Mouse (Mus musculus) limb, embryonic 15.5 days (tissue): ENCODE measurements at regions not wholly inside any gene's neighbourhood (a gene's known extent, or its start where the extent isn't known, plus 50 kb on each side); places are given as distances from the start of the nearest gene placed in this dataset.

Experiments
- ATAC-seq: fragments of 200-750 bp; cut with Nextera tagmentation; 2 replicates; pipeline ENCODE4 v1.8.0; 2017; ENCODE audit warnings: low read depth, moderate TSS enrichment; ENCODE audit not compliant: insufficient number of reproducible peaks, low FRiP score, low TSS enrichment
- H3K27ac ChIP-seq: fragments of 300-500 bp; sonication (generic); 2 replicates; pipeline ENCODE4 v1.5.1; 2015; ENCODE audit warnings: moderate library complexity, mild to moderate bottlenecking, inconsistent platforms
- H3K27me3 ChIP-seq: fragments of 300-500 bp; sonication (generic); 2 replicates; pipeline ENCODE4 v1.6.1; 2015; ENCODE audit warnings: inconsistent platforms
- H3K36me3 ChIP-seq: fragments of 300-500 bp; sonication (generic); 2 replicates; pipeline ENCODE4 v1.6.1; 2015; ENCODE audit warnings: inconsistent platforms
- H3K4me1 ChIP-seq: fragments of 300-500 bp; sonication (generic); 2 replicates; pipeline ENCODE4 v1.6.1; 2015; ENCODE audit warnings: inconsistent platforms
- H3K4me2 ChIP-seq: fragments of 300-500 bp; sonication (generic); 2 replicates; pipeline ENCODE4 v1.6.1; 2015; ENCODE audit warnings: mild to moderate bottlenecking, inconsistent platforms
- H3K4me3 ChIP-seq: fragments of 300-500 bp; sonication (generic); 2 replicates; pipeline ENCODE4 v1.5.1; 2015; ENCODE audit warnings: mild to moderate bottlenecking, inconsistent platforms
- H3K9ac ChIP-seq: fragments of 300-500 bp; sonication (generic); 2 replicates; pipeline ENCODE4 v1.6.1; 2015; ENCODE audit warnings: inconsistent platforms
- H3K9me3 ChIP-seq: fragments of 300-500 bp; sonication (generic); 2 replicates; pipeline ENCODE4 v1.6.1; 2016; ENCODE audit warnings: inconsistent platforms
- WGBS: fragments of 180-500 bp; shearing (Covaris S2); methylation state at CpG from one replicate; pipeline ENCODE4 v1.1.7; 2015; 5-methylcytosine and 5-hydroxymethylcytosine counted together

DNA sequence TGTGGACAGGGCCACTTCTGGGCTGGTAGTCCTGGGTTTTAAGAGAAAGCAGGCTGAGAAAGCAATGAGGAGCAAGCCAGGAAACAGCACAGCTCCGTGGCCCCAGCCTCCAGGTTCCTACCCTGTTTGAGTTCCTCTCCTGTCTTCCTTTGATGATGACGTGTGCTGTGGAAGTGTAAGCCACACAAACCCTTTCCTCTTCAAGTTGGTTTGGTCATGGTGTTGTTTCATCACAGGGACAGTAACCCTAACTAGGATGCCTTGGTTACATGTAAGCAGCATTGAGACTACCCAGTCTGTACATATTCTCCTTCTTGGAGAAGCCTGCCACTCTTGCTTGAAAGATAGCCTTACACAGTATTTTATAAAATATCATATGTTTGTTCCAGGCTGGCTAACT lies 534.8 kb downstream of the Ccdc171 start:
- Histone ChIP-seq H3K27me3 (0 out of 2 replicates have a peak, but pooled peaks cover 3% of the 10 kb centered on the region), H3K9me3 (no peaks in the 10 kb centered on the region), H3K4me3 (no peak overlapping the region), H3K4me1 (peaks cover 13% of the 10 kb centered on the region), H3K27ac (no peak overlapping the region), H3K36me3 (no peaks in the 10 kb centered on the region), H3K4me2 (no peak overlapping the region), H3K9ac (no peak overlapping the region)
- WGBS = 83% methylated on average over 2 of the region's 2 CpGs
- no peak for ATAC-seq

DNA sequence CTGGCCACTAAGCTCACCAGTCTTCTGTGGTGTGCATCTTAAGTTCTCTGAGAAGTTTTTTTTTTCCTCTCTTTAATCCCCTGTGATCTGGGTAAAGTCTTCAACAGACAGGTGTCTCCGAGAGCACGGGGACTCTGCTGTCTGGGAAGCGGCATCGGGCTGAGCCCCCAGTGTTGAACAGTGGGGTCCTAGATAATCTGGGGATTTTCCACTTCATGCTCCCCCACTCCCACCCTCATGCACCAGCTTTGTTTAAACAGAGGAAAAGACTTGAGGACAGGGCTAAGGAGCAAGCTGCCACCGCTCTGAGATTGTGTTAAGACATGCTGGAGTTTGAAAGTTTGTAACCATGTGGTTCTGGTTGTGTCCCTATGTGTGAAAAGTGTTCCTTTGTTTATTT lies 538.4 kb downstream of the Ccdc171 start:
- ATAC-seq = no peak
- 88% methylated on average over 5 of the region's 5 CpGs for WGBS

DNA sequence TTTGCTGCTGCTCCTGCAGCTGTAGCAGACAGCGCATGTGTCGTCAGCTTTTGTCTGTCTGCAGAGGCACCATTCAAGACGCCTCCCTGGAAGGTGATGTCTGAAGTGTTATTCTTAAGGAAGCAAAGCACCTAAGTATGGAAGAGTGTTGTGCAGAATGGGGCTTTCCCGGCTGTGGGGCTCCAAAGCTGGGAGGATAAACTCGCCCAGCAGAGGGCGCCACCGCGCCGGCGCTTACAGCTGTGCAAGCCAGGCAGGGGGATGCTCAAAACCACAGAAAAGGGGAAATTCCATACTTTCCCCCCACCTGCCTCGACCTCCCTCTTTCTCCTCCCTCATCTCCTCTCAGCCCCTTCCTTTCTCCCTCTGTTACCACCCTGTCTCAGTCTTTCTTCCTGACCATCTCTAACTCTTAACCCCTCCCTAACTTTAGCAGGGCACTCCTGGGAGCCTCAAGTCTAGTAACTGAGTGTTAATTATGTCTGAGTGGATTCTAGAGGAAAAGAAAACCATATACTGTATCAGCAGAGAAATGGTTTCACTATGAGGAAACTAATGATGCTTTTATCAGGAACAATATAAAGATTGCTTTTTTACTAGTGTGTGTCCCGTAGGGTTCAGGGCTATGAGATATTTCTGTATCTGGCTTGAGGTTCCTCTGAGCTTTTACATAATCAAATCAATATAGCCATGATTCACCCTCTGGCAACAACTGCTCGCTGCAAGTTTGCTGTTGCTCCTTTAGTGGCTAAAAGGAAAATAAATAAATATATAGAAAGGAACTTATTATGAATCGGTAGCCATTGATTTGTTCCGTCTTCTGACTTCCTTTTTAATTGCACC lies 539.5 kb downstream of the Ccdc171 start:
- Histone ChIP-seq H3K4me2 (0 out of 2 replicates have a peak overlapping the region, but pooled peaks have one; percentile 3), H3K4me1 (peaks cover 32% of the 10 kb centered on the region), H3K4me3 (no peak overlapping the region), H3K9ac (no peak overlapping the region), H3K27me3 (0 out of 2 replicates have a peak, but pooled peaks cover 3% of the 10 kb centered on the region), H3K27ac (no peak overlapping the region), H3K36me3 (no peaks in the 10 kb centered on the region), H3K9me3 (no peaks in the 10 kb centered on the region)
- ATAC-seq = no peak
- 13% methylated on average over 15 of the region's 15 CpGs for WGBS

More for the DNA sequence above, 538.4 kb downstream of the Ccdc171 start:
- Histone ChIP-seq H3K9ac (no peak overlapping the region), H3K9me3 (no peaks in the 10 kb centered on the region), H3K27me3 (0 out of 2 replicates have a peak, but pooled peaks cover 3% of the 10 kb centered on the region), H3K4me2 (no peak overlapping the region), H3K4me1 (peaks cover 21% of the 10 kb centered on the region), H3K4me3 (no peak overlapping the region), H3K27ac (no peak overlapping the region), H3K36me3 (no peaks in the 10 kb centered on the region)

DNA sequence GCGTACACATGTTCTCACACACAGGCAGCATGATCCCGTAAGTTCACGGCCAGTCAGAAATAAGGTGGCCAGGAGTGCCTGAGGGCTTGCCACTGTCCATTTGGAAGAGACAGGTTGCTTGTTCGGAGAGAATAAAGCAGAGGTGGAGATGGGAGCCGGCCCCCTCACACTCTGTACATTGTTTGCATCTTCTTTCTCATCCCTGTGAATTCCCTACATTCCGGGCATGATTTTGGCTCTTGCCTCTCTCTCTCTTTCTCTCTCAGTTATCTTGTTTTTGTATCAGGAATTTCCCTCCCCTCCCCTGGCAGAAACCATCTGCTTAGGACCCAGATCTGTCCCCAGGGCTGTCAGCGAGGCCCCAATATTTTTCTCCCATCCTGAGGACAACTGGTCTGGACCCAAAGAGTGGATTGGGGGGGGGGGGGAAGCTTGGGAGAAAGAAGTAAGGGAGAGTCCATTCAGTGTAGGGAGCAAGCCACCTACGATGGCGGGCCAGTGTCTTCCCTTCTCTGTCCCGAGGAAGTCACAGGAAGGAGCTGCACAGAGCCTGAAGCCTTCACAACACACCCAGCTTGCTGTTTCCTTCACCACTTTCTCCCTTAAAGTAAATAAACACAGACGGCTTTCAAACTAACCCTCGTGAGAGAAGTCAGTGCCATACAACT lies 540.2 kb downstream of the Ccdc171 start:
- WGBS = 47% methylated on average over 12 of the region's 12 CpGs
- Histone ChIP-seq H3K4me1 (peaks cover 39% of the 10 kb centered on the region), H3K27ac (no peak overlapping the region), H3K9ac (no peak overlapping the region), H3K27me3 (0 out of 2 replicates have a peak, but pooled peaks cover 3% of the 10 kb centered on the region), H3K4me3 (no peak overlapping the region), H3K4me2 (no peak overlapping the region), H3K36me3 (no peaks in the 10 kb centered on the region), H3K9me3 (no peaks in the 10 kb centered on the region)
- no peak for ATAC-seq

DNA sequence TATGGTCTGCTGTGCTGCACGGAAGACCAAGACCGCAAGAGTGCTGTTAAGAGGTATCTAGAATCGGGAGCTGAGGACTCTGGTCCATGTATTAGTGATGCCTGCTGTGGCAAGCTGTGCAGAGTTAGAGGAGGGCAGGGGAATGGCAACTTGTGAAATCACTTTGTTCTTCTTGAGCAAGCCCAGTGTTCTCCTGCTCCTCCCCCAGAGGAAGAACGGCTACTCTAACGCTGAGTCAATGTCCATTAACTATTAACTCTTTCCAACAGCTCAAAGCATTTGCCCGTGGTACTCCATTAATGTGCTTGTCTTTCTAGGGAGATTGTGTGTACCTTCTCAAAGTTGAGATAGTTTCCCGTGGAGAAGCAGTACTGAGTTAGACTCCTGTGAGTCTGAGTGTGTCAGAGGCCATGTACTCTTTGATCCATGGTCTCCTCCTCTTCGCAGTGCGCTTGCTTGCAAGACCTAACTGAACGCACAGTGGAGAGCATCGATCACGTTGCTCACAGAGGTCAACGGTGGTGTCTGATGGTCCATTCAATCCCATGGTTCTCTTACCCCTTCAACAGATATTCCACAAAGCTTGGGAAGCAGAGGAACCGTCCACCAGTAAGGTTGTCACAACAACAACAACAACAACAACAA lies 542.7 kb downstream of the Ccdc171 start:
- Histone ChIP-seq H3K4me1 (peaks cover 57% of the 10 kb centered on the region), H3K36me3 (no peaks in the 10 kb centered on the region)
- WGBS = 78% methylated on average over 14 of the region's 14 CpGs

DNA sequence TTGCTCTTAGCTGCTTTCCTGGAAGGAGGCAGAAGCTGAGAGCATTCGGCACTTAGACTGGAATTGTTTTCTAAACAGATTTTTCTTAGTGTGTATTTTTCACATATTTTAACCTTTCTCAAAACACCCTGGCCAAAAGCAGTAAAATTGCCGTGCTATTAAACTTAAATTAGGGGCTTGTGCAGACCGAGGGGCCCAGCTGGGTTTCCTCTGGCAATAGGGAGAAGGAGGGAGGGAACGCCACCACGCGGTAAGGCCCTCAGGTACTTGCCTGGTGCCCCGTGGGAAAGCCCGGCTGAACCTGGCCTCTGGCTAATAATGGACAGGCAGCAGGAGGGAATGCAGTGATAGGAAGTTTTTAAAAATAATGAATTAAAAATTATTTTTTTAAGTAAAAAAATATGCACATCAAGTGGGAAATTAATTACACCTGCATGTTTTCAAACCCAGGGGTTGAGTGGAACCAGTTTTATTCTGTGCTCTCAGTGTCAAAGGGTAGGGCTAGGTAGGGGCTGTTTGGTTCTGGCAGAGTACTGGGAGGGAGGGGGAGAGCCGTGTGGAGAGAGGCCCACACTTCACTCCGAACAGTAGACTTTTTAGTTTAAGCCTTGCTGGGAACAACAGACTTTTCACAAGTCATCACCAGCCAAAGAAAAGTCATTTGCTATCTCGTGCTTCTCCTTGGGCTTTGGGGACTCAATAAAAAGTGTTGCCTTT lies 543.8 kb downstream of the Ccdc171 start:
- Histone ChIP-seq H3K9me3 (no peaks in the 10 kb centered on the region), H3K4me2 (no peak overlapping the region), H3K4me1 (peaks cover 57% of the 10 kb centered on the region), H3K27me3 (no peaks in the 10 kb centered on the region), H3K4me3 (no peak overlapping the region), H3K9ac (no peak overlapping the region), H3K27ac (peak overlapping the region; percentile 38), H3K36me3 (no peaks in the 10 kb centered on the region)
- no peak for ATAC-seq
- 21% methylated on average over 11 of the region's 11 CpGs for WGBS

More for the DNA sequence above, 542.7 kb downstream of the Ccdc171 start:
- Histone ChIP-seq H3K27ac (0 out of 2 replicates have a peak overlapping the region, but pooled peaks have one; percentile 22), H3K27me3 (0 out of 2 replicates have a peak, but pooled peaks cover 3% of the 10 kb centered on the region), H3K9me3 (no peaks in the 10 kb centered on the region), H3K4me3 (no peak overlapping the region), H3K9ac (no peak overlapping the region), H3K4me2 (no peak overlapping the region)
- no peak for ATAC-seq

DNA sequence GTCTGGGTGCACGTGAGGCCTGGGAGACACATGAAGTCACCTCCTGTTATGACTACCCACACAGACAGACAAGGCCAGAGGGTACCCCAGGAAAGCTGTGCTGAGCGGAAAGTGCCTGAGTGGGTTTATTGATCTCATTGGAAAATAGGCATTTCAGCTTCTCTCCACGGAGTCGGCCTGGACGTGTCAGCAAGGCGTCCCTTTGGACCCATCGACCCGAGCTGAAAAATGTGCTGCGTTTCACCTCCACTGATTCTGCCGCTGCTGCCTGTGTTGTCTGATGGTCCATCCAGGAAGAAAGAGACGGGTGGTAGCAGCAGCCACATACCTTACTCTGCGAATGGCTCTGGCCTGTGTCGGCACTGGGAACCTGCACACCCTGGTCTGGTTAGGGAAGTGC lies 544.3 kb downstream of the Ccdc171 start:
- 53% methylated on average over 13 of the region's 13 CpGs for WGBS
- ATAC-seq = no peak
- H3K27me3 ChIP-seq = no peaks in the 10 kb centered on the region

DNA sequence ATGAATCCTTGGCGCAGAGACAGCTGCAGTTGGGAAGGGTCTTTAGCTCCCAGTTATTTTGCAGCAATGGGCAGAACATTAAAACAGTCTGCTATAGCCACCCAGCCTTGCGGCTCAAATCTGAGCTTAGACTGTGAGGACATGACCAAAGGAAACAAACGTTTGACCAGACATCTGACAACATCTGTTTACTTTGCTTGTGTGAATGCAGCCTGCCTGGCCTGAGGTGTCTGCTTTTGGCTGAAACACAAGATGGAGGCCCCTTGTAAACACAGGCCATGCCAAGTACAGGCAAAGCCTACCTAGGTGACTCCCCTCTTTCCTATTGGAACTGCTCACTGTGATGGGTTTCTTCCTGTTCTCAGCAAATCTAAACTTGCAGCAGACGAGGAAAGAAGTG lies 544.7 kb downstream of the Ccdc171 start:
- no peaks in the 10 kb centered on the region for H3K36me3 ChIP-seq
- H3K9me3 ChIP-seq = no peaks in the 10 kb centered on the region
- H3K27ac ChIP-seq = 0 out of 2 replicates have a peak overlapping the region, but pooled peaks have one; percentile 38
- H3K4me3 ChIP-seq = no peak overlapping the region
- 38% methylated on average over 4 of the region's 4 CpGs for WGBS
- H3K27me3 ChIP-seq = no peaks in the 10 kb centered on the region
- H3K4me2 ChIP-seq = no peak overlapping the region
- no peak overlapping the region for H3K9ac ChIP-seq
- no peak for ATAC-seq
- H3K4me1 ChIP-seq = peaks cover 48% of the 10 kb centered on the region

More for the DNA sequence above, 544.3 kb downstream of the Ccdc171 start:
- peak overlapping the region; percentile 38; the same call in 1 of the 2 replicates for H3K27ac ChIP-seq
- peaks cover 52% of the 10 kb centered on the region for H3K4me1 ChIP-seq
- H3K9me3 ChIP-seq = no peaks in the 10 kb centered on the region
- H3K4me2 ChIP-seq = no peak overlapping the region
- no peak overlapping the region for H3K9ac ChIP-seq
- H3K36me3 ChIP-seq = no peaks in the 10 kb centered on the region
- no peak overlapping the region for H3K4me3 ChIP-seq

DNA sequence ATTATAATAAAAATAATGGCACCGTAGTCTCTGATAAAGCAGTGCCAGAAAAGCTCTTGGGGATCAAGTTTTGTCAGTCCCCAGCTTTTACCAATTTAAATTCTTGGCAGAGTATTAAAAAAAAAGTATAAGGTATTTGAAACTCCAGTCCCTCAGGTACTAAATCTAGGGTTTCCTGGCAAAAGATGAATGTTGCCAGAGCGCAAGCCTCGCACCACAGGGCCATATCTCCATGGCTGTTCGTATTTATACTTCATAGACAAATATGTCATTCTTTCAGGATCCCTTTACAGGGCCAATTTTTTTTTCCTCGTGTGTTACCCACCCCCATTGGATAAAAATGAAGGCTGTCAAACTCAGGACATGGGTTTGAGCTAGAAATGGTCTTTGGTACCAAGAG lies 546.8 kb downstream of the Ccdc171 start:
- Histone ChIP-seq H3K4me1 (peaks cover 41% of the 10 kb centered on the region), H3K27me3 (no peaks in the 10 kb centered on the region), H3K9ac (no peak overlapping the region), H3K36me3 (no peaks in the 10 kb centered on the region), H3K4me2 (no peak overlapping the region), H3K9me3 (no peaks in the 10 kb centered on the region), H3K4me3 (no peak overlapping the region), H3K27ac (peak overlapping the region; percentile 55; the same call in 1 of the 2 replicates)
- WGBS = 28% methylated on average over 5 of the region's 5 CpGs
- no peak; the same call in 1 of the 2 replicates for ATAC-seq

DNA sequence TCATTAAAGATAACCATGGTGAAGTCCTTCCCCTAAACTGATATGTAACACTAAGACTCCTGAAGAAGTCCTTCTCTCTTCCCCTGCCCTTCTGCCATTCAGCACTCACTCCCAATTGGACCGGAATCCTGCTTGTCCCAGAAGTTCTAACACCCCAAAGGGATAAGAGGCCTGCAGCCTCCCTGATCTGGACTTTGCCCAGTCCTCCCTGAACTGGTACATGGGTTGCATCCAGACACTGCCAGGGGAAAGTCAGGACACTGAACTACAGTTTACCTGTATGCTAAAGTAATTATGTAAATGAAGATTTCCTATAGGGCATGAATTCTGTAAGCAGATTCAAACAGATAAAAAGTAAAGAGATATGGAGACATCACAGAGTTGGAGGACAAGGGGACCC lies 551.2 kb downstream of the Ccdc171 start:
- Histone ChIP-seq H3K27me3 (no peaks in the 10 kb centered on the region), H3K9me3 (no peaks in the 10 kb centered on the region), H3K9ac (no peak overlapping the region), H3K27ac (no peak overlapping the region), H3K36me3 (no peaks in the 10 kb centered on the region), H3K4me3 (no peak overlapping the region), H3K4me2 (no peak overlapping the region), H3K4me1 (peaks cover 9% of the 10 kb centered on the region)
- ATAC-seq = no peak
- WGBS = 93% methylated on average over 1 of the region's 1 CpGs

DNA sequence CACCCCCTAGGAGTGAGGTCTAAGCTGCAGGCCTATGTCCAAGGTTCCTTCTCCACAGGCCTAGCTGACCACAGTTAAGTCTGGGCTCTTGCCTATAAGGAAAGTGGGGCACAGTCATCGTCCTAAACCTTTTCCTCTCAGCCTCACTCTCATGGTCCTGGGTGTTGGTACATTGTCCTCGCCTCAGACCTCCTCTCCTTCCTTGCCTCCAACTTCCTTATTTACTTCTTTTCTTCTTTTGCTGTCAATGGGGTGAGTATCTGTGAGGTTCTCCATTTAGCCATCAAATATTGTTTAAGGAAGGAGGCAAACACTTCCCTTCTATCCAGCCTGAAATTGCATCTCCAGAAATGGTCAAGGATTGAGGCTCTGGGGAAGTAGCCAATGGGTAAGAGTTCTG lies 554.2 kb downstream of the Ccdc171 start:
- H3K27me3 ChIP-seq = no peaks in the 10 kb centered on the region
- H3K4me1 ChIP-seq = no peaks in the 10 kb centered on the region
- 76% methylated on average over 2 of the region's 2 CpGs for WGBS
- no peak overlapping the region for H3K9ac ChIP-seq
- ATAC-seq = no peak
- no peak overlapping the region for H3K4me3 ChIP-seq
- no peaks in the 10 kb centered on the region for H3K9me3 ChIP-seq
- no peak overlapping the region for H3K27ac ChIP-seq
- no peak overlapping the region for H3K4me2 ChIP-seq
- no peaks in the 10 kb centered on the region for H3K36me3 ChIP-seq
